Mouse (Mus musculus): ENCODE measurements around the gene Mmp25. TPM values are rescaled to one million over a fixed set of nuclear protein-coding genes. Genes with fewer than 3 reads are reported as not detected.

The Mmp25 gene
- polyA plus RNA-seq, 1 experiment from 2014 or later, result 0.79 TPM

GRCm38 (mm10) chr17:23592926-23593300 is 52.2 kb downstream of the Mmp25 start:
- Histone ChIP-seq H3K36me3 (no peaks in the 10 kb centered on the region), H3K4me2 (replicated peaks) (peak overlapping the region; percentile 80), H3K4me1 (replicated peaks) (no peaks in the 10 kb centered on the region; the same call in 1 of the 2 replicates), H3K9me3 (no peaks in the 10 kb centered on the region), H3K27me3 (replicated peaks) (no peaks in the 10 kb centered on the region), H3K27ac (peak overlapping the region; percentile 83), H3K4me3 (replicated peaks) (peak overlapping the region; percentile 50), H3K9ac (peak overlapping the region; percentile 50)
- 11% methylated on average over 13 of the region's 13 CpGs for WGBS
- ATAC-seq, result peak; percentile 80

GRCm38 (mm10) chr17:23592208-23592925 is 52.7 kb downstream of the Mmp25 start:
- H3K4me1 ChIP-seq (replicated peaks), result no peaks in the 10 kb centered on the region; the same call in 1 of the 2 replicates
- peak; percentile 100 for ATAC-seq

GRCm38 (mm10) chr17:23587253-23587652 is 57.8 kb downstream of the Mmp25 start:
- H3K4me2 ChIP-seq (replicated peaks), result no peak overlapping the region
- H3K9ac ChIP-seq, result no peak overlapping the region
- 62% methylated on average over 2 of the region's 2 CpGs for WGBS
- no peak overlapping the region for H3K27ac ChIP-seq
- H3K27me3 ChIP-seq (replicated peaks), result no peaks in the 10 kb centered on the region
- no peak overlapping the region for H3K4me3 ChIP-seq (replicated peaks)
- no peaks in the 10 kb centered on the region for H3K9me3 ChIP-seq
- no peak for ATAC-seq
- H3K36me3 ChIP-seq, result no peaks in the 10 kb centered on the region
- peaks cover 14% of the 10 kb centered on the region for H3K4me1 ChIP-seq (replicated peaks)

More at GRCm38 (mm10) chr17:23592208-23592925, 52.7 kb downstream of the Mmp25 start:
- Histone ChIP-seq H3K9ac (peak overlapping the region; percentile 50), H3K4me3 (replicated peaks) (peak overlapping the region; percentile 50), H3K27me3 (replicated peaks) (no peaks in the 10 kb centered on the region), H3K4me2 (replicated peaks) (peak overlapping the region; percentile 80), H3K36me3 (no peaks in the 10 kb centered on the region), H3K9me3 (no peaks in the 10 kb centered on the region), H3K27ac (peak overlapping the region; percentile 83)
- WGBS, result 6% methylated on average over 34 of the region's 34 CpGs

- Histone ChIP-seq H3K27ac (no peak overlapping the region), H3K9me3 (no peaks in the 10 kb centered on the region), H3K36me3 (peaks cover 3% of the 10 kb centered on the region; the same call in 1 of the 2 replicates), H3K27me3 (replicated peaks) (no peaks in the 10 kb centered on the region), H3K9ac (peak overlapping the region; percentile 70), H3K4me1 (replicated peaks) (peaks cover 14% of the 10 kb centered on the region), H3K4me3 (replicated peaks) (peak overlapping the region; percentile 54), H3K4me2 (replicated peaks) (peak overlapping the region; percentile 85)
- 1% methylated on average over 22 of the region's 22 CpGs for WGBS
- ATAC-seq, result peak; percentile 90
Observed at GRCm38 (mm10) chr17:23585721-23586491, 59.2 kb downstream of the Mmp25 start.

- 82% methylated on average over 8 of the region's 8 CpGs for WGBS
- Histone ChIP-seq H3K4me2 (replicated peaks) (peak overlapping the region; percentile 85), H3K27ac (no peak overlapping the region), H3K27me3 (replicated peaks) (no peaks in the 10 kb centered on the region), H3K36me3 (peaks cover 11% of the 10 kb centered on the region; the same call in 1 of the 2 replicates), H3K4me3 (replicated peaks) (peak overlapping the region; percentile 54), H3K4me1 (replicated peaks) (peaks cover 14% of the 10 kb centered on the region), H3K9me3 (no peaks in the 10 kb centered on the region), H3K9ac (peak overlapping the region; percentile 70; the same call in 1 of the 2 replicates)
- ATAC-seq, result 0 out of 2 replicates have a peak, but pooled peaks have one; percentile 11
Observed at GRCm38 (mm10) chr17:23584786-23585185, 60.3 kb downstream of the Mmp25 start.

Other genes with a start within 250 kb of the Mmp25 start
- gene Vmn2r117, start 165.6 kb downstream of the Mmp25 start, polyA plus RNA-seq (2015; fragmentation: Nextera tagmentation; extraction: Ambion mirVana), result not detected in 2 replicates
- gene Zfp213, start 81.0 kb downstream of the Mmp25 start, polyA plus RNA-seq (2015; fragmentation: Nextera tagmentation; extraction: Ambion mirVana), result 15.2 and 17.7 TPM in 2 replicates
- 10.4 and 10.5 TPM in 2 replicates for gene Zfp13, start 45.8 kb downstream of the Mmp25 start, polyA plus RNA-seq (2015; fragmentation: Nextera tagmentation; extraction: Ambion mirVana)
- 0.14 TPM in 1 of 2 replicates, not detected in the other for gene Zscan10, start 44.4 kb downstream of the Mmp25 start, polyA plus RNA-seq (2015; fragmentation: Nextera tagmentation; extraction: Ambion mirVana)
- 4.2 TPM in 2 replicates for gene Bicdl2, start 15.2 kb upstream of the Mmp25 start, polyA plus RNA-seq (2015; fragmentation: Nextera tagmentation; extraction: Ambion mirVana)
- gene Hcfc1r1, start 28.3 kb upstream of the Mmp25 start, polyA plus RNA-seq (2015; fragmentation: Nextera tagmentation; extraction: Ambion mirVana), result 68.9 and 69.9 TPM in 2 replicates
- gene Thoc6, start 28.6 kb upstream of the Mmp25 start, polyA plus RNA-seq (2015; fragmentation: Nextera tagmentation; extraction: Ambion mirVana), result 43.0 and 43.2 TPM in 2 replicates
- gene Tnfrsf12a, start 32.2 kb upstream of the Mmp25 start, polyA plus RNA-seq (2015; fragmentation: Nextera tagmentation; extraction: Ambion mirVana), result 24.2 and 24.8 TPM in 2 replicates
- gene Cldn6, start 34.0 kb upstream of the Mmp25 start, polyA plus RNA-seq (2015; fragmentation: Nextera tagmentation; extraction: Ambion mirVana), result 42.8 and 46.2 TPM in 2 replicates
- gene Cldn9, start 38.7 kb upstream of the Mmp25 start, polyA plus RNA-seq (2015; fragmentation: Nextera tagmentation; extraction: Ambion mirVana), result 1.3 and 2.0 TPM in 2 replicates
- 0.14 TPM in 1 of 2 replicates, not detected in the other for gene 1520401A03Rik, start 77.5 kb upstream of the Mmp25 start, polyA plus RNA-seq (2015; fragmentation: Nextera tagmentation; extraction: Ambion mirVana)
- 42.3 and 46.0 TPM in 2 replicates for gene Pkmyt1, start 81.1 kb upstream of the Mmp25 start, polyA plus RNA-seq (2015; fragmentation: Nextera tagmentation; extraction: Ambion mirVana)
- 21.8 and 22.7 TPM in 2 replicates for gene Paqr4, start 95.6 kb upstream of the Mmp25 start, polyA plus RNA-seq (2015; fragmentation: Nextera tagmentation; extraction: Ambion mirVana)
- gene Kremen2, start 100.6 kb upstream of the Mmp25 start, polyA plus RNA-seq (2015; fragmentation: Nextera tagmentation; extraction: Ambion mirVana), result 0.33 and 0.49 TPM in 2 replicates
- gene Flywch1, start 126.3 kb upstream of the Mmp25 start, polyA plus RNA-seq (2015; fragmentation: Nextera tagmentation; extraction: Ambion mirVana), result 48.3 and 49.4 TPM in 2 replicates
- gene Flywch2, start 140.8 kb upstream of the Mmp25 start, polyA plus RNA-seq (2015; fragmentation: Nextera tagmentation; extraction: Ambion mirVana), result 14.7 TPM in 2 replicates
- 408 and 435 TPM in 2 replicates for gene Srrm2, start 145.3 kb upstream of the Mmp25 start, polyA plus RNA-seq (2015; fragmentation: Nextera tagmentation; extraction: Ambion mirVana)
- gene Elob, start 183.9 kb upstream of the Mmp25 start, polyA plus RNA-seq (2015; fragmentation: Nextera tagmentation; extraction: Ambion mirVana), result 939 and 946 TPM in 2 replicates
- gene Prss33, start 190.8 kb upstream of the Mmp25 start, polyA plus RNA-seq (2015; fragmentation: Nextera tagmentation; extraction: Ambion mirVana), result 0.14 and 0.20 TPM in 2 replicates
- 5.1 and 9.9 TPM in 2 replicates for gene Prss32, start 198.6 kb upstream of the Mmp25 start, polyA plus RNA-seq (2015; fragmentation: Nextera tagmentation; extraction: Ambion mirVana)
- 2.1 and 3.3 TPM in 2 replicates for gene Prss41, start 198.9 kb upstream of the Mmp25 start, polyA plus RNA-seq (2015; fragmentation: Nextera tagmentation; extraction: Ambion mirVana)
- not detected in 2 replicates for gene Prss21, start 222.8 kb upstream of the Mmp25 start, polyA plus RNA-seq (2015; fragmentation: Nextera tagmentation; extraction: Ambion mirVana)
- not detected in 2 replicates for gene Dcpp1, start 235.6 kb upstream of the Mmp25 start, polyA plus RNA-seq (2015; fragmentation: Nextera tagmentation; extraction: Ambion mirVana)
- not detected in 2 replicates for gene Dcpp2, start 235.6 kb upstream of the Mmp25 start, polyA plus RNA-seq (2015; fragmentation: Nextera tagmentation; extraction: Ambion mirVana)

Data from intestine, embryonic 15.5 days (tissue).